Mouse (Mus musculus): Measurements from ENCODE around the gene Bcl11a.

Bcl11a gene

GRCm38 (mm10) chr11:24221601-24222307, 143.9 kb downstream of the Bcl11a start:
- no peak for DNase-seq
